Mouse (Mus musculus) kidney, adult 2 months (tissue): ENCODE results near the gene Apold1.

Experiments used
- CTCF ChIP-seq: fragments of 200-500 bp; conservative IDR thresholded peaks from 2 replicates; pipeline ENCODE4 v1.5.1; 2011; ENCODE audit warnings: low read depth, mild to moderate bottlenecking, control low read depth, low read length, moderate library complexity, mixed read lengths; ENCODE audit not compliant: insufficient read depth, insufficient read length
- POLR2A ChIP-seq: fragments of 200-500 bp; IDR thresholded peaks from one replicate; pipeline ENCODE4 v1.6.1; 2011; ENCODE audit warnings: low read depth, low read length, control low read depth

DNA sequence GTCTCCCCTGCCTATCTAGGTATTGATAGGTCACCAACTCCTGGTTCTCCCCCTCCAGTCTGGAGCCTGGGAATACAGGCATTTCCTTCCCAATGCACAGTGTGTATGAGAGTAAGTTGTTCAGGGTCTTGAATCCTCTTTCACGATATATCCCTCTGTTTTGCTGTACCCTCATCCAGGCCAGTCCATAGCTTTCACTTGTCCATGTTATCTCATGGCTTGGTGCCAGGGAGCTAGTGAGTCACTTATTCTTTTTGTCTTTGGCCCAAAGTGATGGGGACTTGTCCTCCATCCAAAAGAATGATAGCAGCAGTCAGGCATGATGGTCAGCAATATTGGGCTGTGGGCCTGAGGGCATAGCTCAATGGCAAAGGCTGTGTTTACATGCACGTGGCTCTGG, 45.2 kb downstream of the Apold1 start:
- TF ChIP-seq CTCF (no peak), POLR2A (no peak)
